Mouse (Mus musculus) heart, adult 2 months (tissue): ENCODE results near the gene C2. TPM values are rescaled to one million over a fixed set of nuclear protein-coding genes. Genes with fewer than 3 reads are reported as not detected.
A peak's percentile ranks its signal among the peaks of the same experiment; 100 is the strongest.
"Not testable (repeated sequence)": the region's sequence is repeated elsewhere in the genome, so short reads cannot be mapped to it uniquely, and the experiment has no call there.

Source experiments
- DNase-seq, 2 experiments: peaks; one replicate each; pipeline ENCODE4 v3.0.0; 2021
- H3K27ac ChIP-seq: fragments of 200-600 bp; 2 replicates; pipeline ENCODE4 v1.8.1; 2022
- H3K27me3 ChIP-seq: fragments of 200-500 bp; 2 replicates; pipeline ENCODE4 v1.6.1; 2012; ENCODE audit warnings: mild to moderate bottlenecking, low read length, inconsistent platforms, mixed read lengths; ENCODE audit not compliant: control insufficient read depth, insufficient read depth
- H3K36me3 ChIP-seq: fragments of 200-500 bp; 2 replicates; pipeline ENCODE4 v1.6.1; 2012; ENCODE audit warnings: low read length, inconsistent platforms; ENCODE audit not compliant: control insufficient read depth, insufficient read depth
- H3K4me1 ChIP-seq: fragments of 200-500 bp; 2 replicates; pipeline ENCODE4 v1.6.1; 2011; ENCODE audit warnings: low read length; ENCODE audit not compliant: control insufficient read depth, insufficient read depth
- H3K4me3 ChIP-seq: fragments of 200-600 bp; 2 replicates; pipeline ENCODE4 v1.8.1; 2022
- H3K79me2 ChIP-seq: fragments of 200-500 bp; replicated peaks from 2 replicates; pipeline ENCODE4 v1.6.1; 2012; ENCODE audit warnings: mild to moderate bottlenecking, inconsistent platforms, low read length, moderate library complexity, mixed read lengths; ENCODE audit not compliant: control insufficient read depth, insufficient read depth
- H3K9ac ChIP-seq: fragments of 200-500 bp; 2 replicates; pipeline ENCODE4 v1.6.1; 2012; ENCODE audit warnings: low read depth, mild to moderate bottlenecking, control low read depth, inconsistent platforms, low read length, mixed read lengths
- CTCF ChIP-seq: fragments of 200-600 bp; IDR thresholded peaks from 2 replicates; pipeline ENCODE4 v1.8.1; 2022; ENCODE audit warnings: antibody characterized with exemption, mild to moderate bottlenecking, moderate library complexity
- EP300 ChIP-seq: fragments of 200-500 bp; IDR thresholded peaks from 2 replicates; pipeline ENCODE4 v1.6.1; 2011; ENCODE audit warnings: low read depth, low read length, control low read depth; ENCODE audit not compliant: insufficient read depth
- POLR2A ChIP-seq: fragments of 200-500 bp; IDR thresholded peaks from 2 replicates; pipeline ENCODE4 v1.6.1; 2011; ENCODE audit warnings: mild to moderate bottlenecking, low read depth, low read length, control low read depth; ENCODE audit not compliant: insufficient read depth
- WGBS: fragments of 180-500 bp; shearing (Covaris S2); methylation state at CpG from one replicate; pipeline ENCODE4 v1.1.7; 2018; 5-methylcytosine and 5-hydroxymethylcytosine counted together
- intact Hi-C: fragments of 180-260 bp; cut with DNase I; formaldehyde crosslinking; loops from one replicate; pipeline ENCODE4 v1.15.1; 2025
- microRNA-seq, 2 experiments: library from miRNA; unstranded; fragments of <30 nt; microRNA quantifications; one replicate each; pipeline ENCODE4 v1.2.0; 2021
- polyA plus RNA-seq: library from polyadenylated mRNA; depleted of rRNA; stranded (reverse); fragments of >200 nt; gene quantifications from 2 replicates; pipeline ENCODE4 v1.2.3, GENCODE M21; 2012; rRNA removed
- total RNA-seq, 2 experiments: library from RNA; stranded (reverse); gene quantifications; 2 replicates each; pipeline ENCODE4 v1.2.3; 2021

The C2 gene
- total and polyA plus RNA-seq, 3 experiments = 1.8 to 4.5 (median 3.1) TPM

- H3K27me3 ChIP-seq = no peaks in the 10 kb centered on the region
- peaks cover 2% of the 10 kb centered on the region; the same call in 1 of the 2 replicates for H3K79me2 ChIP-seq
- peak within 1 kb of the TSS; percentile 63 for H3K4me3 ChIP-seq
- intact Hi-C loops = loop anchor here (1.0 to 10.0 kb wide), 3 partner anchors 13 to 408 kb away; partner anchors contain the start of genes Ddx39b, Lsm2, Nelfe and Skiv2l
- H3K36me3 ChIP-seq = no peaks in the 10 kb centered on the region
- WGBS = under 1% methylated on average over 40 of the region's 40 CpGs
- peak within 1 kb of the TSS; percentile 71 for H3K9ac ChIP-seq
- peak within 1 kb of the TSS; percentile 74 for H3K27ac ChIP-seq
- TF ChIP-seq POLR2A (peak; percentile 89), EP300 (0 out of 2 replicates have a peak, but pooled peaks have one; percentile 8), CTCF (no peak)
- peak; percentile 96 to 97 for DNase-seq
- H3K4me1 ChIP-seq = peaks cover 4% of the 10 kb centered on the region
Measured at GRCm38 (mm10) chr17:34836856-34837221, 61.2 kb downstream of the C2 start, which contains the start of the genes Stk19 and Dxo. Stk19 (minus strand) TSS chr17:34836945. Dxo (plus strand) TSS chr17:34837019.

GRCm38 (mm10) chr17:34836155-34836855 lies 61.8 kb downstream of the C2 start:
- Histone ChIP-seq H3K36me3 (no peaks in the 10 kb centered on the region), H3K27me3 (no peaks in the 10 kb centered on the region), H3K27ac (peak overlapping the region; percentile 74), H3K4me3 (peak overlapping the region; percentile 63), H3K4me1 (peaks cover 4% of the 10 kb centered on the region), H3K79me2 (peaks cover 2% of the 10 kb centered on the region; the same call in 1 of the 2 replicates), H3K9ac (peak overlapping the region; percentile 71)
- WGBS = 4% methylated on average over 48 of the region's 48 CpGs
- DNase-seq = no peak
- no peak for TF ChIP-seq POLR2A
- TF ChIP-seq CTCF = no peak
- TF ChIP-seq EP300 = no peak
- intact Hi-C loops = loop anchor here (5.0 to 10.0 kb wide), 2 partner anchors 146 to 408 kb away; partner anchors contain the start of genes Ddx39b and Lsm2

GRCm38 (mm10) chr17:34830776-34831175 lies 67.3 kb downstream of the C2 start:
- not testable (repeated sequence) for H3K36me3 ChIP-seq, H3K4me1 ChIP-seq, H3K27me3 ChIP-seq, DNase-seq, H3K4me3 ChIP-seq, H3K79me2 ChIP-seq, H3K27ac ChIP-seq, H3K9ac ChIP-seq
- WGBS = 100% methylated on average over 1 of the region's 1 CpGs
- intact Hi-C loops = loop anchor here (10.0 kb wide), 1 partner anchor 414 kb away; the partner anchor contains the start of gene Ddx39b

- intact Hi-C loops = no loop called here
- 69% methylated on average over 7 of the region's 7 CpGs for WGBS
- no peak overlapping the region for H3K27ac ChIP-seq
- no peaks in the 10 kb centered on the region for H3K4me1 ChIP-seq
- no peak for TF ChIP-seq EP300
- TF ChIP-seq POLR2A = no peak
- no peak for TF ChIP-seq CTCF
- no peaks in the 10 kb centered on the region for H3K27me3 ChIP-seq
- no peaks in the 10 kb centered on the region for H3K79me2 ChIP-seq
- no peak overlapping the region for H3K9ac ChIP-seq
- no peak overlapping the region for H3K4me3 ChIP-seq
- DNase-seq = no peak
- H3K36me3 ChIP-seq = no peaks in the 10 kb centered on the region
Measured at GRCm38 (mm10) chr17:34814818-34815370, 83.2 kb downstream of the C2 start.

GRCm38 (mm10) chr17:34813747-34814146 lies 84.3 kb downstream of the C2 start:
- not testable (repeated sequence) for H3K4me3 ChIP-seq, H3K79me2 ChIP-seq, H3K36me3 ChIP-seq, H3K9ac ChIP-seq, H3K4me1 ChIP-seq, H3K27me3 ChIP-seq, H3K27ac ChIP-seq
- peak; percentile 82 for TF ChIP-seq CTCF
- intact Hi-C loops = loop anchor here (2.0 kb wide), 1 partner anchor 81 kb away; no protein-coding TSS in a partner anchor
- DNase-seq = peak; percentile 21 to 58
- 58% methylated on average over 12 of the region's 12 CpGs for WGBS

Small RNA genes within 50 kb of the gene (microRNA-seq; reads per million reads assigned to microRNA genes)
- 0 reads per million in 2 experiments for gene Mir6970
- 1.1 to 4.2 reads per million in 2 experiments for gene Mir6971
- 0 reads per million in 2 experiments for gene Mir6972

Other genes with a start within 250 kb of the C2 start
Only the 30 nearest of the 37 such genes appear.
- 10 to 100 TPM; 16.8 to 19.7 TPM for gene C4b, start 154.4 kb downstream of the C2 start, total RNA-seq
- gene C4b, start 154.4 kb downstream of the C2 start, polyA plus RNA-seq = 18.0 and 26.6 TPM in 2 replicates
- not detected for gene Cyp21a1, start 93.7 kb downstream of the C2 start, total RNA-seq
- gene Cyp21a1, start 93.7 kb downstream of the C2 start, polyA plus RNA-seq = 0.09 and 0.20 TPM in 2 replicates
- 1 to 10 TPM; 8.5 to 9.5 TPM for gene Stk19, start 61.3 kb downstream of the C2 start, total RNA-seq
- gene Stk19, start 61.3 kb downstream of the C2 start, polyA plus RNA-seq = 14.1 and 17.3 TPM in 2 replicates
- gene Dxo, start 61.2 kb downstream of the C2 start, total RNA-seq = 10 to 100 TPM; 12.4 to 14.2 TPM
- gene Dxo, start 61.2 kb downstream of the C2 start, polyA plus RNA-seq = 22.9 and 28.3 TPM in 2 replicates
- 10 to 100 TPM; 18.1 to 26.8 TPM for gene Skiv2l, start 48.1 kb downstream of the C2 start, total RNA-seq
- gene Skiv2l, start 48.1 kb downstream of the C2 start, polyA plus RNA-seq = 28.9 and 37.7 TPM in 2 replicates
- 10 to 100 TPM; 14.9 to 15.8 TPM for gene Nelfe, start 47.9 kb downstream of the C2 start, total RNA-seq
- gene Nelfe, start 47.9 kb downstream of the C2 start, polyA plus RNA-seq = 12.3 and 15.5 TPM in 2 replicates
- 1 to 10 TPM; 2.6 to 3.8 TPM for gene Cfb, start 35.7 kb downstream of the C2 start, total RNA-seq
- 3.9 and 5.7 TPM in 2 replicates for gene Cfb, start 35.7 kb downstream of the C2 start, polyA plus RNA-seq
- gene Zbtb12, start 18.8 kb downstream of the C2 start, total RNA-seq = 1 to 10 TPM; 7.9 to 9.0 TPM
- gene Zbtb12, start 18.8 kb downstream of the C2 start, polyA plus RNA-seq = 10.0 and 11.0 TPM in 2 replicates
- not detected for gene Gm20547, start 16.2 kb downstream of the C2 start, total RNA-seq
- gene Gm20547, start 16.2 kb downstream of the C2 start, polyA plus RNA-seq = not detected in 2 replicates
- gene Ehmt2, start 204 bp upstream of the C2 start, total RNA-seq = 10 to 100 TPM; 38.0 to 42.6 TPM
- 61.6 and 64.0 TPM in 2 replicates for gene Ehmt2, start 204 bp upstream of the C2 start, polyA plus RNA-seq
- gene Slc44a4, start 16.2 kb upstream of the C2 start, total RNA-seq = not detected
- gene Slc44a4, start 16.2 kb upstream of the C2 start, polyA plus RNA-seq = 1.1 TPM in 1 of 2 replicates, not detected in the other
- gene Neu1, start 33.0 kb upstream of the C2 start, total RNA-seq = 10 to 100 TPM; 14.5 TPM
- 22.0 and 23.6 TPM in 2 replicates for gene Neu1, start 33.0 kb upstream of the C2 start, polyA plus RNA-seq
- 10 to 100 TPM in 1 of 2 experiments, 1 to 10 TPM in 1; 2.9 to 11.2 TPM for gene Hspa1b, start 61.0 kb upstream of the C2 start, total RNA-seq
- gene Hspa1b, start 61.0 kb upstream of the C2 start, polyA plus RNA-seq = 2.0 and 6.3 TPM in 2 replicates
- gene Gm20481, start 71.6 kb upstream of the C2 start, total RNA-seq = not detected
- not detected in 2 replicates for gene Gm20481, start 71.6 kb upstream of the C2 start, polyA plus RNA-seq
- gene Hspa1a, start 73.9 kb upstream of the C2 start, total RNA-seq = 1 to 10 TPM; 3.3 to 9.8 TPM
- 3.0 and 5.9 TPM in 2 replicates for gene Hspa1a, start 73.9 kb upstream of the C2 start, polyA plus RNA-seq
- 10 to 100 TPM in 1 of 2 experiments, 1 to 10 TPM in 1; 8.3 to 10.9 TPM for gene Hspa1l, start 74.4 kb upstream of the C2 start, total RNA-seq
- 3.6 and 6.6 TPM in 2 replicates for gene Hspa1l, start 74.4 kb upstream of the C2 start, polyA plus RNA-seq
- 10 to 100 TPM; 17.3 to 21.3 TPM for gene Lsm2, start 83.6 kb upstream of the C2 start, total RNA-seq
- 50.7 and 58.0 TPM in 2 replicates for gene Lsm2, start 83.6 kb upstream of the C2 start, polyA plus RNA-seq
- 10 to 100 TPM; 27.0 to 28.5 TPM for gene Vars, start 102.7 kb upstream of the C2 start, total RNA-seq
- 32.7 and 39.2 TPM in 2 replicates for gene Vars, start 102.7 kb upstream of the C2 start, polyA plus RNA-seq
- 10 to 100 TPM; 10.0 to 10.9 TPM for gene Vwa7, start 118.3 kb upstream of the C2 start, total RNA-seq
- gene Vwa7, start 118.3 kb upstream of the C2 start, polyA plus RNA-seq = 7.5 and 10.2 TPM in 2 replicates
- gene Sapcd1, start 129.8 kb upstream of the C2 start, total RNA-seq = not detected
- gene Sapcd1, start 129.8 kb upstream of the C2 start, polyA plus RNA-seq = 0.20 and 0.67 TPM in 2 replicates
- under 1 TPM; 0.23 to 0.29 TPM for gene Msh5, start 148.5 kb upstream of the C2 start, total RNA-seq
- 1.00 and 1.2 TPM in 2 replicates for gene Msh5, start 148.5 kb upstream of the C2 start, polyA plus RNA-seq
- gene Clic1, start 151.7 kb upstream of the C2 start, total RNA-seq = 10 to 100 TPM; 32.5 to 33.1 TPM
- 44.4 and 51.6 TPM in 2 replicates for gene Clic1, start 151.7 kb upstream of the C2 start, polyA plus RNA-seq
- gene Ddah2, start 160.8 kb upstream of the C2 start, total RNA-seq = 10 to 100 TPM; 20.0 to 20.5 TPM
- 31.4 and 40.8 TPM in 2 replicates for gene Ddah2, start 160.8 kb upstream of the C2 start, polyA plus RNA-seq
- under 1 TPM; 0.34 to 0.55 TPM for gene Ly6g6c, start 167.1 kb upstream of the C2 start, total RNA-seq
- 0.23 and 0.64 TPM in 2 replicates for gene Ly6g6c, start 167.1 kb upstream of the C2 start, polyA plus RNA-seq
- 1 to 10 TPM in 1 of 2 experiments, under 1 TPM in 1; 0.31 to 2.4 TPM for gene Mpig6b, start 167.9 kb upstream of the C2 start, total RNA-seq
- 0.32 and 1.4 TPM in 2 replicates for gene Mpig6b, start 167.9 kb upstream of the C2 start, polyA plus RNA-seq
- not detected for gene Ly6g6e, start 178.6 kb upstream of the C2 start, total RNA-seq
- gene Ly6g6e, start 178.6 kb upstream of the C2 start, polyA plus RNA-seq = 0.41 TPM in 1 of 2 replicates, not detected in the other
- gene Ly6g6d, start 179.8 kb upstream of the C2 start, total RNA-seq = under 1 TPM in 1 of 2 experiments, not detected in 1; 0.61 TPM
- gene Ly6g6d, start 179.8 kb upstream of the C2 start, polyA plus RNA-seq = 1.3 and 1.6 TPM in 2 replicates
- gene Ly6g6f, start 187.3 kb upstream of the C2 start, total RNA-seq = not detected
- 0.27 TPM in 1 of 2 replicates, not detected in the other for gene Ly6g6f, start 187.3 kb upstream of the C2 start, polyA plus RNA-seq
- 10 to 100 TPM; 53.2 to 62.5 TPM for gene Abhd16a, start 191.0 kb upstream of the C2 start, total RNA-seq
- 95.7 and 98.2 TPM in 2 replicates for gene Abhd16a, start 191.0 kb upstream of the C2 start, polyA plus RNA-seq
- gene Ly6g5c, start 210.0 kb upstream of the C2 start, total RNA-seq = not detected
- not detected in 2 replicates for gene Ly6g5c, start 210.0 kb upstream of the C2 start, polyA plus RNA-seq